Mouse (Mus musculus): ENCODE results near the gene 4930433I11Rik. TPM values are rescaled to one million over a fixed set of nuclear protein-coding genes. Genes with fewer than 3 reads are reported as not detected.
"Not testable (repeated sequence)": the region's sequence is repeated elsewhere in the genome, so short reads cannot be mapped to it uniquely, and the experiment has no call there.

Gene 4930433I11Rik
- not detected in 2 replicates for polyA plus RNA-seq (2012)

- no peak for TF ChIP-seq GATA1 (IDR thresholded peaks at IDR 0.05; ENCODE audit: low read length)
Observed at GRCm38 (mm10) chr7:40987243-40987642, at the start of gene 4930433I11Rik. 4930433I11Rik (plus strand) TSS chr7:40987543.

- TF ChIP-seq GATA1 (IDR thresholded peaks at IDR 0.05; ENCODE audit: low read length), result no peak
Observed at GRCm38 (mm10) chr7:40939371-40939770, 48.0 kb upstream of the 4930433I11Rik start.

- no peak for TF ChIP-seq GATA1 (IDR thresholded peaks at IDR 0.05; ENCODE audit: low read length)
Observed at GRCm38 (mm10) chr7:40942233-40942935, 45.0 kb upstream of the 4930433I11Rik start.

GRCm38 (mm10) chr7:41032419-41032818 is 45.1 kb downstream of the 4930433I11Rik start, which contains the start of gene Gm4884:
Gm4884 (plus strand) TSS chr7:41032719.
- not testable (repeated sequence) for TF ChIP-seq GATA1 (IDR thresholded peaks at IDR 0.05; ENCODE audit: low read length)

Other genes starting within 250 kb of the 4930433I11Rik start
- gene Vstm2b, start 89.2 kb upstream of the 4930433I11Rik start, polyA plus RNA-seq (2012), result not detected in 2 replicates
- gene Gm4884, start 45.2 kb downstream of the 4930433I11Rik start, polyA plus RNA-seq (2012), result not detected in 2 replicates
- gene Gm5592, start 166.3 kb downstream of the 4930433I11Rik start, polyA plus RNA-seq (2012), result not detected in 2 replicates

Measured in G1E-ER4 (cell line).